Mouse (Mus musculus): ENCODE data around the gene Man1a. TPM values are rescaled to one million over a fixed set of nuclear protein-coding genes. Genes with fewer than 3 reads are reported as not detected.

Man1a gene
- total and polyA plus RNA-seq, 3 experiments: 6.9 to 43.2 (median 40.1) TPM

DNA sequence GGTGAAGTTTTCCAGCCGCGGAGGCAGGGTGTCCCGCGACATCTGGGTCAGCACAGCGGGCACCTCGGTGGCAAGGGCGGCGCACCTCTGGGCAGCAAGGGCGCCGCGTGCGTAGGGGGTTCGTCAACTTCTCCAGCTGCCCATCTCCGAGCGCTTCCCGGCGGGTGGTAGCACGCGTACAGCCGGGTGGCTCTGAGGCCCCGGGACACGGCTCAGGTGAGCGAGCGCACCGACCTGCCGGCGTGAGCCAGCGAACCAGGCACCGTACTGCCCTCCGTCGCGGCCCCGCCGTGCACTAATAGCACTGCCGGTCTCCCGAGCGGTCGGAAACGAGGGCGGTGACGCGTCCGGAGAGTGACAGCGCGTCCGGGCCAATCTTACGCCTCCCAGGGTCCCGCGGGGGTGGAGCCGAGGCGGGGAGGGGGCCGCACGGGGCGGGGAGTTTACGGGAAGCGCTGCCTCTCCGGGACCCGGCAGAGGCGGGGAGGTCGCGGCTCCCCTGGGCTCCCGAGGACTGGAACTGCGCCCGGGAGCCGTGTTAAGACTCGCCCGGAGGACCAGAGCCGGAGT is 883 bp downstream of the Man1a start:
- H3K4me1 ChIP-seq (ENCODE audit: control insufficient read depth, insufficient read depth, low read length): peaks cover 10% of the 10 kb centered on the region
- peaks cover 6% of the 10 kb centered on the region for H3K36me3 ChIP-seq (ENCODE audit: control insufficient read depth, insufficient read depth, low read length)
- TF ChIP-seq EP300 (IDR thresholded peaks at IDR 0.05; ENCODE audit: insufficient read depth, low read depth, low read length) (peak; percentile 33; the same call in 1 of the 2 replicates), CTCF (IDR thresholded peaks at IDR 0.05) (0 out of 2 replicates have a peak, but pooled peaks have one; percentile 10), POLR2A (IDR thresholded peaks at IDR 0.05; ENCODE audit: insufficient read depth, low read depth, low read length) (peak; percentile 97)
- peak overlapping the region; percentile 94 for H3K27ac ChIP-seq
- DNase-seq: peak; percentile 99 to 100
- intact Hi-C loops (cut with DNase I): loop anchor here (2.0 to 10.0 kb wide), 3 partner anchors 35 to 451 kb away; no protein-coding TSS in a partner anchor
- no peaks in the 10 kb centered on the region for H3K27me3 ChIP-seq (ENCODE audit: control insufficient read depth, insufficient read depth, low read length)
- WGBS: under 1% methylated on average over 68 of the region's 68 CpGs
- peak overlapping the region; percentile 77 for H3K9ac ChIP-seq (ENCODE audit: low read depth, low read length)
- peak overlapping the region; percentile 85 for H3K4me3 ChIP-seq
- H3K79me2 ChIP-seq (replicated peaks; ENCODE audit: control insufficient read depth, insufficient read depth, low read length): peaks cover 3% of the 10 kb centered on the region; the same call in 1 of the 2 replicates

- DNase-seq: peak; percentile 62 to 72
- intact Hi-C loops (cut with DNase I): loop anchor here (2.0 to 10.0 kb wide), 5 partner anchors 34 to 450 kb away; no protein-coding TSS in a partner anchor
- TF ChIP-seq POLR2A (IDR thresholded peaks at IDR 0.05; ENCODE audit: insufficient read depth, low read depth, low read length) (no peak), EP300 (IDR thresholded peaks at IDR 0.05; ENCODE audit: insufficient read depth, low read depth, low read length) (no peak), CTCF (IDR thresholded peaks at IDR 0.05) (no peak)
- Histone ChIP-seq H3K27ac (peak overlapping the region; percentile 94), H3K36me3 (ENCODE audit: control insufficient read depth, insufficient read depth, low read length) (peaks cover 11% of the 10 kb centered on the region), H3K9ac (ENCODE audit: low read depth, low read length) (peak overlapping the region; percentile 77), H3K4me1 (ENCODE audit: control insufficient read depth, insufficient read depth, low read length) (peaks cover 13% of the 10 kb centered on the region), H3K4me3 (peak overlapping the region; percentile 85), H3K79me2 (replicated peaks; ENCODE audit: control insufficient read depth, insufficient read depth, low read length) (peaks cover 5% of the 10 kb centered on the region), H3K27me3 (ENCODE audit: control insufficient read depth, insufficient read depth, low read length) (no peaks in the 10 kb centered on the region)
- WGBS: under 1% methylated on average over 73 of the region's 73 CpGs
Measured at GRCm38 (mm10) chr10:54074609-54075421, 1.6 kb downstream of the Man1a start.

GRCm38 (mm10) chr10:54074247-54074608 is 2.2 kb downstream of the Man1a start:
- intact Hi-C loops (cut with DNase I): loop anchor here (2.0 to 10.0 kb wide), 4 partner anchors 33 to 449 kb away; no protein-coding TSS in a partner anchor
- Histone ChIP-seq H3K9ac (ENCODE audit: low read depth, low read length) (peak overlapping the region; percentile 77), H3K4me3 (peak overlapping the region; percentile 85), H3K36me3 (ENCODE audit: control insufficient read depth, insufficient read depth, low read length) (peaks cover 13% of the 10 kb centered on the region), H3K27ac (peak overlapping the region; percentile 94), H3K27me3 (ENCODE audit: control insufficient read depth, insufficient read depth, low read length) (no peaks in the 10 kb centered on the region), H3K4me1 (ENCODE audit: control insufficient read depth, insufficient read depth, low read length) (peaks cover 13% of the 10 kb centered on the region), H3K79me2 (replicated peaks; ENCODE audit: control insufficient read depth, insufficient read depth, low read length) (peaks cover 5% of the 10 kb centered on the region)
- TF ChIP-seq CTCF (IDR thresholded peaks at IDR 0.05): no peak
- no peak for TF ChIP-seq POLR2A (IDR thresholded peaks at IDR 0.05; ENCODE audit: insufficient read depth, low read depth, low read length)
- TF ChIP-seq EP300 (IDR thresholded peaks at IDR 0.05; ENCODE audit: insufficient read depth, low read depth, low read length): no peak
- 3% methylated on average over 14 of the region's 14 CpGs for WGBS
- DNase-seq: peak in 1 of 2 experiments; percentile 45

GRCm38 (mm10) chr10:54073641-54074203 is 2.7 kb downstream of the Man1a start:
- Histone ChIP-seq H3K9ac (ENCODE audit: low read depth, low read length) (peak overlapping the region; percentile 77), H3K4me3 (peak overlapping the region; percentile 85), H3K36me3 (ENCODE audit: control insufficient read depth, insufficient read depth, low read length) (peaks cover 15% of the 10 kb centered on the region), H3K27me3 (ENCODE audit: control insufficient read depth, insufficient read depth, low read length) (no peaks in the 10 kb centered on the region), H3K4me1 (ENCODE audit: control insufficient read depth, insufficient read depth, low read length) (peaks cover 13% of the 10 kb centered on the region), H3K79me2 (replicated peaks; ENCODE audit: control insufficient read depth, insufficient read depth, low read length) (peaks cover 5% of the 10 kb centered on the region), H3K27ac (peak overlapping the region; percentile 94)
- TF ChIP-seq CTCF (IDR thresholded peaks at IDR 0.05) (no peak), EP300 (IDR thresholded peaks at IDR 0.05; ENCODE audit: insufficient read depth, low read depth, low read length) (no peak), POLR2A (IDR thresholded peaks at IDR 0.05; ENCODE audit: insufficient read depth, low read depth, low read length) (no peak)
- 56% methylated on average over 6 of the region's 6 CpGs for WGBS
- intact Hi-C loops (cut with DNase I): loop anchor here (2.0 to 10.0 kb wide), 4 partner anchors 33 to 449 kb away; no protein-coding TSS in a partner anchor
- peak in 1 of 2 experiments; percentile 30 for DNase-seq

- Histone ChIP-seq H3K27me3 (ENCODE audit: control insufficient read depth, insufficient read depth, low read length) (no peaks in the 10 kb centered on the region), H3K4me3 (peak overlapping the region; percentile 35), H3K9ac (ENCODE audit: low read depth, low read length) (0 out of 2 replicates have a peak overlapping the region, but pooled peaks have one; percentile 11), H3K4me1 (ENCODE audit: control insufficient read depth, insufficient read depth, low read length) (peaks cover 13% of the 10 kb centered on the region), H3K36me3 (ENCODE audit: control insufficient read depth, insufficient read depth, low read length) (peaks cover 21% of the 10 kb centered on the region), H3K79me2 (replicated peaks; ENCODE audit: control insufficient read depth, insufficient read depth, low read length) (peaks cover 7% of the 10 kb centered on the region), H3K27ac (no peak overlapping the region)
- WGBS: 85% methylated on average over 2 of the region's 2 CpGs
- intact Hi-C loops (cut with DNase I): loop anchor here (5.0 to 10.0 kb wide), 3 partner anchors 95 to 448 kb away; no protein-coding TSS in a partner anchor
- TF ChIP-seq POLR2A (IDR thresholded peaks at IDR 0.05; ENCODE audit: insufficient read depth, low read depth, low read length) (no peak), EP300 (IDR thresholded peaks at IDR 0.05; ENCODE audit: insufficient read depth, low read depth, low read length) (no peak), CTCF (IDR thresholded peaks at IDR 0.05) (no peak)
- no peak for DNase-seq
Measured at GRCm38 (mm10) chr10:54072336-54072735, 4.1 kb downstream of the Man1a start.

All from heart, adult 2 months (tissue).